Mouse (Mus musculus): ENCODE data around the gene Gtf3c6. TPM values are rescaled to one million over a fixed set of nuclear protein-coding genes. Genes with fewer than 3 reads are reported as not detected.

Gtf3c6 gene
- total RNA-seq (2021) = 10 to 100 TPM; 26.1 to 31.3 TPM
- long read RNA-seq, experiment 1, transcript Gtf3c6-201 (6 exons, 887 nt) = minor isoform, 5 of 26 reads
- long read RNA-seq, experiment 1, transcript Gtf3c6-206 (6 exons, 2,526 nt) = major isoform, 21 of 26 reads
- long read RNA-seq, experiment 1, partial matches to known transcripts = 0 of 26 reads
- long read RNA-seq, experiment 1, other reads (novel, unspliced or antisense) = 0 of 26 reads
- long read RNA-seq, experiment 2, transcript Gtf3c6-201 (6 exons, 887 nt) = minor isoform, 15 of 32 reads
- long read RNA-seq, experiment 2, transcript Gtf3c6-206 (6 exons, 2,526 nt) = major isoform, 16 of 32 reads
- long read RNA-seq, experiment 2, partial matches to known transcripts = 0 of 32 reads
- long read RNA-seq, experiment 2, other reads (novel, unspliced or antisense) = 1 of 32 reads

- peak; percentile 92 to 96 for DNase-seq (ENCODE audit: low spot score in 2 of 2)
Measured at GRCm38 (mm10) chr10:40257414-40258255, at the start of gene Gtf3c6. Gene Gtf3c6, minus strand, starts transcription at chr10:40258108.

DNA sequence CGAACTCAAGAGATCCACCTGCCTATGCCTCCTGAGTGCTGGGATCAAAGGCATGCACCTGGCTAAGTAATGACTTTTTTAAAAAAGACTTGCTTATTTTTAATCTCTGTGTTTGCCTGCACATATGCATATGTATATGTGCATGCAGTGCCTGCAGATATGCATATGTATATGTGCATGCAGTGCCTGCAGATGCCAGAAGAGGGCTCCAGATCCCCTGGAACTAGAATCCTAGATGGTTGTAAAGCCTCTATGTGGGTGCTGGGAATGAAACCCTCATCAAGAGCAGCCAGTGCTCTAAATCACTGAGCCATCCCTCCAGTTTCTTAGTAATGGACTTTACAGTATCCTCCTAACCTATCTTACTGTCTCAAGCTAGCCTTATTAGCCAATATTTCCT lies 48.1 kb upstream of the Gtf3c6 start:
- no peak for DNase-seq (ENCODE audit: low spot score in 2 of 2)

GRCm38 (mm10) chr10:40302140-40302985 lies 44.5 kb upstream of the Gtf3c6 start, which contains the start of gene Amd1:
Gene Amd1, minus strand, starts transcription at chr10:40302186.
- DNase-seq (ENCODE audit: low spot score in 2 of 2) = peak; percentile 100

DNA sequence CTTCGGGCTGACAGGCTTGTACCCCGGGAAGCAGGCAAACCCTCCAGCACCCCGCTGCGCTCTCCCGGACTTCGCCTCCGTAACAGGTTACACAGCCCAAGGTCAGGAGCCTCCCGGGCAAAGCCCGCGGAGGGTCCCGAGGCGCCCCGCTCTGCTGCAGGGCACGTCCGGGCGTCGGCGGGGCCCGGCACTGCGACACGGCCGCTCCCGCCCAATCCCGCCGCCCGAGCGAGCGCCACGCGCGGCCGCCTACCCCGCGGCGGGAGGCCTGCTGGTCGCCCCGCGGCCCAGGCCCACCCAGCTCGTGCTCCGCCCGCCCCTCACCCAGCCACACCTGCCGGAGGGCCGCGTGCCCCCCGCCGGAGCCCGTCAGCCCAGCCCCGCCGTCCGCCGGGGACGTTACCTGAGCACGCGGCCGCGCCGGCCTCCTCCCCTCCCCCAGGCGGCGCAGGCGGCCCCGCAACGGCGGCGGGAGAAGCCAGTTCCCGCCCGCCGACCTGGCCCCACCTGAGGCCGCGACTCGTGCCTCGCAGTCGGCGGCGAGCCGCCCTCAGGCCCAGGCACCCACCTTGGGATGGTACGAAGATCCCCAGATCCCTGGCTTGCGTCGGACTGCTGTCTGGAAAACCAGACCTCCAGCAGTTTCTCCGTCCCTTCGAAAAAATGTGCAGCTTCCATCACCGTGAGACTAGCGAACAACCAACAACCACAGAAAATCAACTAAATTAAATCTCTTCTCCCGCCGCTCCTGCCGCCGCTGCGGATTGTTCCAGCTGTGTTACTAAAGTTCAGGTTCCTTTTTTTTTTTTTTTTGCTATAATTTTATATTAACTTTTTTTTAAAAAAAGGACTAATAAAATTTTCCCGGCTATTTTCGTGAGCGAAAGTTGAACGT lies 43.5 kb upstream of the Gtf3c6 start:
- DNase-seq (ENCODE audit: low spot score in 2 of 2) = peak in 1 of 2 experiments; percentile 44

- peak; percentile 65 to 88 for DNase-seq (ENCODE audit: low spot score in 2 of 2)
Measured at GRCm38 (mm10) chr10:40300648-40301171, 42.8 kb upstream of the Gtf3c6 start.

GRCm38 (mm10) chr10:40292640-40293039 lies 34.7 kb upstream of the Gtf3c6 start:
- no peak for DNase-seq (ENCODE audit: low spot score in 2 of 2)

DNA sequence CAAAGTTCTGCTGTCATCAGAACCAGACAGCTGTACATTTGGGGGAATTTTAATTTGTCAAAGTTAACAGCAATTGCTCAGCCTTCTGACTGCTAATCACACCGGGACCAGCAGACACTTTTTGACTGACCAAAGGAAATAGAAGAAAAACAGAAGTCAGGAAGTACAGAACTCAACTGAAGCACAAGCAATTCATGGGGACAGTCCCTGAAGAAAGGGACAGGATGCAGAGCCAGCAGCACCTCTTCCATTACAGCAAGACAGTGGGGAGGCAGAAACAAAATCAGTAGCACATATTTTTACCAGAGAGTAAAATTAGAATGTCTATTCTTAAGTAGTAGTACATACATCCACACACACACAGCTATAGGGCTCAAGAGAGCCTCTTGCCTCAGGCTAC lies 28.9 kb upstream of the Gtf3c6 start:
- no peak for DNase-seq (ENCODE audit: low spot score in 2 of 2)

- no peak for DNase-seq (ENCODE audit: low spot score in 2 of 2)
Measured at GRCm38 (mm10) chr10:40285571-40285970, 27.7 kb upstream of the Gtf3c6 start.

DNA sequence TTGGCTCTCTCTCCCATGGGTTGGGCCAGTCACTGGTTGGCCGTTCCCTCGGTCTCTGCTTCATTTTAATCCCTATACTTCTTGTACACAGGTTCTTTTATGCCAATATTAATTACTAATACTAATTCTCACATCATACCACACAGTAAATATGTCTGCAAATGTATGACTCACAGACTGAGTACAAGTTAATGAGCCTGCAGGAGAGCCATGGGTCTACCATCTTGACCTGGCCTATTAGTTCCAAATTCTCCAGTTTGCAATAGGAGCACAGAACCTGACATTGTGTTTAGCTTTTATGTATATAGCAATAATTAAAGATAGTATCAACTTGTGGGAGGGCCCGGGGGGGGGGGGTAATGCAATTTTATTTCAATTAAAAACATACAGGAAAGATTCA lies 27.1 kb upstream of the Gtf3c6 start:
- no peak for DNase-seq (ENCODE audit: low spot score in 2 of 2)

DNA sequence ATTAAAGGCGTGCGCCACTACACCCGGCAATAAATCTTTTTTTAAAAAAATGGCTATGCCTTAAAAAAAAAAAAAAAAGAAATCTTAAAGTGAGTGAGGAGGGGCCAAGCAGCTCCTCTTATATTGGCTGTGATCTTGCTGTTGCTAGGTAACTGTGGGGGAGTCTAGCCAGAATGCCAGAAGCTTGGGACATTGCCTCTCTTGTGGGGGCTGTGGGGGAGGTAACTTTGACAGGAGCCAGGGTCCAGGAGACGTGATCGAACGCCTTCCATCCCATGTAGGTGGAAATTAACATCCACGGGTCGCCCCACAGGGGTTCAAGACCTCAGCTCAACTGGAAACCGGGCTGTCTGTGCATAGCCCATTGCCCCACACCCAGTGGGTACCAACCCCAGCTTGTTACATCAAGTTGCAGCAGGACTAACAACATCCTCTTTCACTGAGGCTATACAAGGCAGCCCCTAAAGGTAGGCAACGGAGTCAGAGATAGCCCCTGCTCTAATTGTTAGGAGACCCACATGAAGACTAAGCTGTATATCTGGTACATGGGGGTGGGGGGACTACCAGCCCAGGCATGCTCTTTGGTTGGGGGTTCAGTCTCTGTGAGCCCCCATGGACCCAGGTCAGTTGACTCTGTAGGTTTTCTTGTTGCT lies 26.4 kb upstream of the Gtf3c6 start:
- no peak for DNase-seq (ENCODE audit: low spot score in 2 of 2)

DNA sequence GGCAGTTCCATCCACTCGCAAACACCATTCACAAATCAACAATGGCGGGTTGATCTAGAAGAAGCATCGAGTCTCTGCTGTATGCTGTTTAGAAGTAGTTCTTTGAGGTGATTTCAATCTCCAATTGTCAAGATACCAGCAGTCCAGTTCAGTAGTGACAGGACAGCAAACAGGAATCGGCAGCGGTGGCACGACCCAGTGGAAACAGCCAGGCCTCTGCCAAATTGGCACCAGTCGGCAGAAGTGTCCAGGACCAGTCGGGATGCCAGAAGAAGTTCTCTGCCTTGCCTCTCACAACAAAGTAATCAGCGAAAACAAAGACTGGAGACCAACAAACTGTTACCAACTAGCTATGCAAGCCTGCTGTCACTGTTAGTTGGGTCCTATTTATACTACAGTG lies 25.7 kb upstream of the Gtf3c6 start:
- DNase-seq (ENCODE audit: low spot score in 2 of 2) = no peak

DNA sequence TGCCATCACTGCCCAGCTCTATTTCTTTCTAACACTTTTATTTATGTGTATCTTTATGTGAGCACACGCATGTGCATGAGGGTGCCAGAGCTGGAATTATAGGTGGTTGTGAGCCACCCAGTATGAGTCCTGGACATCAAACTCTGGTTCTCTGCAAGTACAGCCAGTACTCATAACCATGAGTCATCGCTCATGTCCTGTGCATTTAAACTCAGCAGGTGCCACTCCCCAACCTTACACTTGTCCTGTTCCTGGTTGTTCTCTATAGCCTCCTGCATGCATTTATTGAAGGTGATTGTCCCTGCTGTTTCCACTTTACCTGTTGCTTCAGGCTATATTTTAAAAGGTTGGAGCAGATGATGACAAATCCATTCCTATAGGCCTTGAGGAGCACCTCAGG lies 23.7 kb upstream of the Gtf3c6 start:
- DNase-seq (ENCODE audit: low spot score in 2 of 2) = no peak

DNA sequence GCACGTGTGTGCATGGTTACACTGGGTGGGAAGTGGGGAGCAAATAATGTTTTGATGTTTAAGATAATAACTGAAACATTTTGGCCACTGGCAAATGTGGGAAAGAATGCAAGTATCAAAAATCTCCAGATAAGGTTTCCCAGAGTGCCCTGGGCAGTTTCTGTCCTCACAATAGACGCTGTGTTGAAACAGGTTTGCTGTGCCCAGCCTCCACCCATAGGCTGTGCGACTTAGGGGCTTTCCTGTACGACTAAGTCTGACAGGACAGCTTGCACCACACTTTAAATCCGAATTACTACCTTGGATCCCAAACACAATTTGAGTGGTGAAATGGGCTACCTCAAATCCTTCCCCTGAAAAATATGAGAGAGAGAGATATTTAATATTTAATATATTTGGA lies 20.4 kb upstream of the Gtf3c6 start:
- DNase-seq (ENCODE audit: low spot score in 2 of 2) = no peak

GRCm38 (mm10) chr10:40275991-40276390 lies 18.1 kb upstream of the Gtf3c6 start:
- no peak for DNase-seq (ENCODE audit: low spot score in 2 of 2)

DNA sequence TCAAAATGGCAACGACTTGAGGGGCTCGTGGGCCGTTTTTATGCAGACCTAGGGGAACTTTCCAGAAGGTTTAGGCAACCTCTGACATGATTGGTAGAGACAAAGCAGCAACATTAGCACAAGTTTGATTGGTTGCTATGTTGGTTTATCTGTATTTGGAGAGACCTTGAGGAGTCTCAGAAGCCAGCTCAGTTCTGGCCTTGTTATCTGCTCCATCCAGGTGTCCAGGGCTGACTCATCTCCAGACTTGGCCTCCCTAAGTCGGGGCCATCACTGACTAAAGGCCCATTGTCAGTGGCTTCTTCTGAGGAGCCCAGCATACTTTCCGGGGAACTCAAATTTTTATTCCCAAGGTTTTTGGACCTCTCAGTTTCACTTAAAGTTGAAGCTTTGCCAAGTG lies 16.0 kb upstream of the Gtf3c6 start:
- no peak for DNase-seq (ENCODE audit: low spot score in 2 of 2)

- no peak for DNase-seq (ENCODE audit: low spot score in 2 of 2)
Measured at GRCm38 (mm10) chr10:40271216-40271615, 13.3 kb upstream of the Gtf3c6 start.

GRCm38 (mm10) chr10:40264920-40265319 lies 7.0 kb upstream of the Gtf3c6 start:
- DNase-seq (ENCODE audit: low spot score in 2 of 2) = no peak

- DNase-seq (ENCODE audit: low spot score in 2 of 2) = no peak
Measured at GRCm38 (mm10) chr10:40263691-40264090, 5.8 kb upstream of the Gtf3c6 start.

- DNase-seq (ENCODE audit: low spot score in 2 of 2) = no peak
Measured at GRCm38 (mm10) chr10:40262200-40262599, 4.3 kb upstream of the Gtf3c6 start.
